Mouse (Mus musculus) hindbrain, embryonic 13.5 days (tissue): ENCODE results near the gene Fsip1. TPM values are rescaled to one million over a fixed set of nuclear protein-coding genes. Genes with fewer than 3 reads are reported as not detected.

Experiments
- ATAC-seq: fragments of 200-750 bp; cut with Nextera tagmentation; 2 replicates; pipeline ENCODE4 v1.8.0; 2017; ENCODE audit warnings: moderate TSS enrichment; ENCODE audit not compliant: low FRiP score
- H3K27ac ChIP-seq: fragments of 300-500 bp; sonication (generic); 2 replicates; pipeline ENCODE4 v1.5.1; 2015; ENCODE audit warnings: inconsistent platforms, mild to moderate bottlenecking, moderate library complexity
- H3K27me3 ChIP-seq: fragments of 300-500 bp; sonication (generic); 2 replicates; pipeline ENCODE4 v1.6.1; 2015; ENCODE audit warnings: mild to moderate bottlenecking, inconsistent platforms
- H3K36me3 ChIP-seq: fragments of 300-500 bp; sonication (generic); 2 replicates; pipeline ENCODE4 v1.6.1; 2015; ENCODE audit warnings: mild to moderate bottlenecking, inconsistent platforms
- H3K4me1 ChIP-seq: fragments of 300-500 bp; sonication (generic); replicated peaks from 2 replicates; pipeline ENCODE4 v1.6.1; 2015; ENCODE audit warnings: inconsistent platforms
- H3K4me2 ChIP-seq: fragments of 300-500 bp; sonication (generic); 2 replicates; pipeline ENCODE4 v1.6.1; 2015; ENCODE audit warnings: inconsistent platforms, mild to moderate bottlenecking, moderate library complexity
- H3K4me3 ChIP-seq: fragments of 300-500 bp; sonication (generic); 2 replicates; pipeline ENCODE4 v1.5.1; 2015; ENCODE audit warnings: mild to moderate bottlenecking, inconsistent platforms
- H3K9ac ChIP-seq: fragments of 300-500 bp; sonication (generic); 2 replicates; pipeline ENCODE4 v1.6.1; 2015; ENCODE audit warnings: mild to moderate bottlenecking, inconsistent platforms
- H3K9me3 ChIP-seq: fragments of 300-500 bp; sonication (generic); 2 replicates; pipeline ENCODE4 v1.6.1; 2016; ENCODE audit warnings: inconsistent platforms
- WGBS: fragments of 180-500 bp; shearing (Covaris S2); methylation state at CpG from one replicate; pipeline ENCODE4 v1.1.7; 2015; 5-methylcytosine and 5-hydroxymethylcytosine counted together
- polyA plus RNA-seq: library from polyadenylated mRNA; unstranded; fragments of >200 nt; fragmentation: Nextera tagmentation; extraction: Ambion mirVana; gene quantifications from 2 replicates; pipeline ENCODE4 v1.2.1, GENCODE M21; 2015

Fsip1 gene
- polyA plus RNA-seq, 1 experiment from 2014 or later = 3.2 TPM

DNA sequence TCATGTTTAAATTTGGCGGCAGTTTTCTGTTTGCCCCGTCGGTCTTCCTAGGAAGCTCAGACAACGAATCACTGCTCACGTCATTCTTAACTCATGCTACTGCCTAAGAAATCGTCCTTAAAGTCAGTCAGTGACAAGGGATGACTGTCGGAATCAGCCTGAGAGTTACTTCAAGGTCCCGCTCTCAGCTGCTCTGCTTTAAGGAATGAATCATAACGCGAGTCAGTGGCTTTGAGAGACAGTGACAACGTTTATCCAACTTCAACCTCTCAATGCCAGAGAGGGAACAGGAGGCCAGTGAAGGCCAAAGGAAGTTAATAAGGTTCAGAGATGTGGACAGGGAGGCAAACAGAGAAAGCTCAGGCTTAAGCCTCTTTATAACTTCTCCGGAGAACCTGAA, 7.8 kb downstream of the Fsip1 start:
- Histone ChIP-seq H3K4me3 (no peak overlapping the region), H3K36me3 (no peaks in the 10 kb centered on the region), H3K27me3 (no peaks in the 10 kb centered on the region), H3K4me1 (no peaks in the 10 kb centered on the region), H3K9ac (no peak overlapping the region), H3K4me2 (no peak overlapping the region), H3K27ac (no peak overlapping the region), H3K9me3 (no peaks in the 10 kb centered on the region)
- no peak for ATAC-seq
- WGBS = 78% methylated on average over 12 of the region's 12 CpGs

DNA sequence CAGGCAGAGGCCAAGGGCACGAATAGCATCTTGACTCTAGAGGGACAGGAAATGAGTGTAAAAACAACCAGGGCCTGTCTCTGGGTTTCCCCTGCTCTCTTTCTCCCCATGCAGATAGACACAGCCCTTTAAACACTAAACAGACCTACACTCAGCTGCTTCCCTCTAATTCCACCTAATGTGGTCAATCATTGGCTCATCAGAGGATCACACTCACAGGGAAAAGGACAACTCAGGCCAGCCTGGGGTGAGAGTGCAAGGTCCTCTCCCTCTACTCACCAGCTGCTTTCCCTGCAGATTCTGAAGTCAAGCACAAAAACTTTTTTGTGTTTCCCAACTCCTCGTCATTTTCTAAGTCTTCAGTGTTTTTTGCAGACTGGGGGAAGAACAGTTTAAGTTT, 8.8 kb downstream of the Fsip1 start:
- no peaks in the 10 kb centered on the region for H3K36me3 ChIP-seq
- no peak overlapping the region for H3K4me2 ChIP-seq
- 62% methylated on average over 2 of the region's 2 CpGs for WGBS
- no peak overlapping the region for H3K27ac ChIP-seq
- ATAC-seq = no peak
- H3K4me3 ChIP-seq = no peak overlapping the region
- H3K4me1 ChIP-seq = no peaks in the 10 kb centered on the region
- H3K9ac ChIP-seq = no peak overlapping the region
- H3K27me3 ChIP-seq = no peaks in the 10 kb centered on the region
- no peaks in the 10 kb centered on the region for H3K9me3 ChIP-seq

DNA sequence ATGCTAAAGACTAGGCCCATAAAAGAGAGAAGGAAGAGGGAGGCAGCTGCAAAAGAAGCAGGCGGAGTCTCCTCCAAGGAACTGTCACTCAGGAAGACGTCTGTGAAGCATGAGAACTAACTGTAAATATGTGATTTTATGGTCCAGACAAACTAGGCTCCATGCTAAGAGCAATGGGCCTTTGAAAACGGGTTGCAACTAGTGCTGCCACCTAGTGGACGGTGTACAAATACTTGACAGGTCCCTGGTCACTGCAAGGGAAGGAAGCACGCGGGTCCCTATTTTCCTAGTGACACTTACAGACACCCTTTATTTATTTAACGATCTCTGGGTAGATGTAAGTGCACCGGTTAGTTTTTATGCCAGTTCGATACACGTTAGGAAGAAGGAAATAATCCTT, 10.9 kb downstream of the Fsip1 start:
- ATAC-seq = 0 out of 2 replicates have a peak, but pooled peaks have one; percentile 59

DNA sequence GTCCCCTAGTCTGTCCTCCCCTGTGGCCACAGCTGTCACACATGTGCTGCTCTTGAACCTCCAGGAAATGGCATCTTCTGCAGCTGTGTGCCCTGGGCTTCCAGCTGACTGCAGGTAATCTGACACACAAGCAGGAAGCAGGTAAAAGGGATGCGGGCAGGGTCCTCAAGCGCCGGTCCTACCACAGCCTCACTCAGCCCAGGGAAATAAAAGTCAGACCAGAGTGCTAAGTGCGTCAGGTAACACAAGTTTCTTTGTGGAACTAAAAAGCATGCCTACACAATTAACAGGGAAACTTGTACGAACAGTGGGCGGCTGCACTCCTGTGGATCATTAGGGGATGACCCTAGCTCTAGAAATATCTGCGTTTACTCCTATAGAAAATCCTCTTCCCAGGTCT, 20.6 kb downstream of the Fsip1 start:
- WGBS = 84% methylated on average over 7 of the region's 7 CpGs
- Histone ChIP-seq H3K27me3 (no peaks in the 10 kb centered on the region), H3K4me2 (no peak overlapping the region), H3K4me1 (no peaks in the 10 kb centered on the region), H3K27ac (no peak overlapping the region), H3K4me3 (no peak overlapping the region), H3K36me3 (no peaks in the 10 kb centered on the region), H3K9ac (no peak overlapping the region), H3K9me3 (no peaks in the 10 kb centered on the region)
- no peak for ATAC-seq

More for the DNA sequence above, 10.9 kb downstream of the Fsip1 start:
- Histone ChIP-seq H3K4me2 (no peak overlapping the region), H3K9ac (no peak overlapping the region), H3K9me3 (no peaks in the 10 kb centered on the region), H3K27ac (no peak overlapping the region), H3K27me3 (no peaks in the 10 kb centered on the region), H3K36me3 (no peaks in the 10 kb centered on the region), H3K4me3 (no peak overlapping the region), H3K4me1 (no peaks in the 10 kb centered on the region)
- 16% methylated on average over 10 of the region's 10 CpGs for WGBS

DNA sequence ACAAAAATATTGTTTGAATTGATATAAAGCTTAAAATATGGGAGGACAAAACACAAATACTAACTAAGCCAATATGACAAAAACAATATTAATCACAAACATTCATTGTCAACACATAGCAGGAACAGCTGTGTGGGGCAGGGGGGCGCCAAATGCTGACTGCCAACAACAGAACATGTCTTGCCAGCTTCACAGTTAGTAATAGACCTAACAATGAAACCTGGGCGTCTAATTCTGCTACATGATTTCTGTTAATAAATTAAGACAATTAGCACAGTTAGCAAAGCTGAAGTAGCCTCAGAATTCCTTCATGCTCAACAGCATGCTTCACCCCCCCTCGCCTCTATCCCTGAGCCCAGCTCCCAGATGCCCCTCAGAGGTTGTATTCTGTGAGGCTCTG, 21.2 kb downstream of the Fsip1 start:
- H3K9ac ChIP-seq = no peak overlapping the region
- no peaks in the 10 kb centered on the region for H3K27me3 ChIP-seq
- no peak overlapping the region for H3K4me2 ChIP-seq
- no peak overlapping the region for H3K27ac ChIP-seq
- WGBS = 81% methylated on average over 3 of the region's 3 CpGs
- no peaks in the 10 kb centered on the region for H3K4me1 ChIP-seq
- H3K4me3 ChIP-seq = no peak overlapping the region
- no peaks in the 10 kb centered on the region for H3K9me3 ChIP-seq
- no peak for ATAC-seq
- H3K36me3 ChIP-seq = no peaks in the 10 kb centered on the region

DNA sequence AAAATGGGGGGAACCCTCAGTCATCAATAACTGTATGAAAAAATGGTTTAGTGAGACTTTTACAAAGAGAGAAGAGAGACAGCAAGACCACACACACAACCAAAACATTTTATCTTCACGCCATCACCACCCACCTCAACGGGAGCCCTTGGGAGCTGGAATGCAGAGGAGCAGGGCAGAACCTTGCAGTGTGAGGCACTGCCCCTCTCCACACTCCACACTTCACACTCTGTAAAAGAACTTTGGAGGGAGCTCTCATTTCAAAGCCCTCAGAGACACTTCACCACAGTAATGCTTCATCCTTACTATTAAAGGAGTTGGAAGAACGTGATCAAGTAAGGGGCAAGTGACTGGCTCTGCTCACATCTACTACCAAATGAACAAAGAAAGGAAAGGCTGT, 26.2 kb downstream of the Fsip1 start:
- Histone ChIP-seq H3K4me1 (no peaks in the 10 kb centered on the region), H3K36me3 (no peaks in the 10 kb centered on the region), H3K9me3 (no peaks in the 10 kb centered on the region), H3K9ac (no peak overlapping the region), H3K4me2 (no peak overlapping the region), H3K27me3 (no peaks in the 10 kb centered on the region), H3K4me3 (no peak overlapping the region), H3K27ac (no peak overlapping the region)
- no peak for ATAC-seq
- WGBS = 85% methylated on average over 3 of the region's 3 CpGs

DNA sequence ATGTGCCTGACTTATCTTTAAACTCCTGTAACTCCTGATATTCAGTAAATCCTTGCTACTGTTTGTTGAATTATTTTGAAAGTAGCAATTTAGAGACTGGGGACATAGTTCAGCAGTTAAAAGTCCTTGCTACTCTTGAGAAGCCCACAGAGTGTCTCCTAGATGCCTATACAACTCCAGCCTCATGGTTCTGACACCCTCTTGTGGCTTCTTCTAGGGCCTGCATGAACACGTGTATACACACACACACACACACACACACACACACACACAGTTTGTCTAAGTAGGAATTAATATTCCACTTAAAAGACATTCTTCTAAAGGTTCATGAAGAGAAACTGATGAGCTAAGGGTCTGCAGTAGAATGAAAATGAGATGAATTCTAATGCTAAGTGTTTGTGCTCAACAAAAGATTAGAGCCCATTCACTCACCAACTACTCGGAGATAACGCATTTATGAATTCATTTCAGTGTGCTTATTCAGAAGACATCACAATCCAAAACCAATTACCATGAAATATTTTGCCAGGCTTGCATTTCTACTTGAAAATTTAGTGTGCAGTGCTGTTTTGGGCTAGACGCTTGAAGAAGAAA, 28.2 kb downstream of the Fsip1 start:
- Histone ChIP-seq H3K9ac (no peak overlapping the region), H3K27me3 (no peaks in the 10 kb centered on the region), H3K4me2 (no peak overlapping the region), H3K36me3 (no peaks in the 10 kb centered on the region), H3K27ac (no peak overlapping the region), H3K4me3 (no peak overlapping the region), H3K9me3 (no peaks in the 10 kb centered on the region), H3K4me1 (0 out of 2 replicates have a peak, but pooled peaks cover 3% of the 10 kb centered on the region)
- ATAC-seq = no peak
- WGBS = 67% methylated on average over 4 of the region's 4 CpGs

DNA sequence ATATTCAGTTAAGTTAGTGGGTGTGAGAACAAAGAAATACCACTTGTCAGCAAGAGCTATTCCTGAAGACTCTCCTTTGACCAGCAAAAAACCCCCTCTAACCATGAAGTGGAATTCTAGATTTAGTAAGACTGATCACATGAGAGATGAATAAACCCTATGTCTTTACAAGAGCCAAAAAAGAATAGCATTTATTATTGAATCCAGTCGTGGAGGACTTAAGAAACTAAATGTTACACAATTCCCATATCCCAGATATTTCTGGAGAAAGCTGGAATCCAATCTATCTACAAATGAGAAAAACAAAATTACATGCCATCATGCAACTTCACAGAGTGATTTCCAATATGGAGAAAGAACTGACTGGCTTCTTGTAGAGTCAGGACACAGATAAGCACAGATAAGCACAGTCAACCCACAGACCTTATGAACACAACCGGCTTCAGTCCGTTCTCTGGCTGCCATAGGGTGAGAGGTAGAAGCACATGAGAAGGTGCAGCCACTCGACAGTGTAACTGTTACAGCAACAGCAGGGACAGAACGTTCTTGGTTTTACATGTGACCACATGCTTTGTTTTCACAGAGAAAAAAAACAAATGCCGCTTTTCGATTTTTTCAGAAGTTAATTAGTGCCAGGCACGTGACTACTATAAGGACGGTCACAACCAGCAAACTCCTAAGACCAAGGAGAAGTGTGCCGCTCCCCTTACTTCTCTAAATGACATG, 31.3 kb downstream of the Fsip1 start:
- no peaks in the 10 kb centered on the region for H3K9me3 ChIP-seq
- H3K36me3 ChIP-seq = no peaks in the 10 kb centered on the region
- H3K27me3 ChIP-seq = no peaks in the 10 kb centered on the region
- no peak for ATAC-seq
- 80% methylated on average over 10 of the region's 10 CpGs for WGBS
- H3K4me1 ChIP-seq = 0 out of 2 replicates have a peak, but pooled peaks cover 3% of the 10 kb centered on the region
- H3K4me3 ChIP-seq = no peak overlapping the region
- no peak overlapping the region for H3K27ac ChIP-seq
- no peak overlapping the region for H3K9ac ChIP-seq
- H3K4me2 ChIP-seq = no peak overlapping the region

DNA sequence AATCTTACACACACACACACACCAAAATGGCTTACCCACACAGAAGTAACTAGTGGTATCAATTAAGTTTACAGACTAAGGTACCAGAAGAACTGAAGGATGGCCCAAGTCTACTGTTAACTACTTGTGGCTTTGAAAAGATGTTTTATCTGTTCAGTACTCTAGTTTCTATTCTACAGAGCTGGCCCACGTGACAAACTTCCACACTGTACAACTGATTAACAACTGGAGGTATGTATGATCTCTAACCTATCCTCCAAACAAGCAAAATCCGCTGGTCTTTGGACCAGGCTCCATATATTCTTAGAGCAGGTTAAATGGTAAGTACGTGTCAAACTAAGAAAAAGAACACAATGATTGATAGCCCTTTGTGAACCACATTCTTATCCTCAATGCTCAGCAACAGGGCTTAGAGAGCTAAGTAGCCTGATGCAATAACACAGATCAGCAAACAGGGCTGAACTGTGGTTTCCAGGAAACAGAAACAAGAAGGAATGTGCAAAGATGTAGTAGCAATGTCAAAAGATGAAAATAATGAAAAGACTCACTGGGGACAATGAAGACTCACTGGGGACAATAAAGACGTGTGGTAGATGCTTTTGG, 38.7 kb downstream of the Fsip1 start:
- H3K4me2 ChIP-seq = no peak overlapping the region
- WGBS = 15% methylated on average over 4 of the region's 4 CpGs

DNA sequence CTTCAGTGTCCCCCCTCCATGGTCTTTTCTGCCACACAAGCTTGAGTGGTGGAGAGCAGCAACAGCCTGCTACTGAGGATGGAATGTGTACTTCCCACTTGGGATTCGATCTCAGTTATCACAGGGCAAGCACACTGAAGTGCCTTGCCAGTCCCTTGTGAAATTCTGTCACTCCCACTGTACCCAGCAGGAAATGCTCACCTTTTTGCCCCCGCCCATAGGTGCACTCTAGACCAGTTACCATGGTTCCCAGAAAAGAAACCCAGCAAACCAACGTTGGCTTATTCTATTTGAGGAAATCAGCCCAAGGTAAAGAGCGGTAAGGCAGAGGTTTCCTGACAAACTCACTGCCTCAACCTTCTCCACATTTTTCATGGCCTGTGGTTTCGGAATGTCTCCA, 47.1 kb downstream of the Fsip1 start:
- ATAC-seq = no peak
- no peak overlapping the region for H3K4me2 ChIP-seq
- H3K27me3 ChIP-seq = 0 out of 2 replicates have a peak, but pooled peaks cover 6% of the 10 kb centered on the region
- WGBS = 85% methylated on average over 5 of the region's 5 CpGs
- H3K36me3 ChIP-seq = no peaks in the 10 kb centered on the region
- H3K9me3 ChIP-seq = no peaks in the 10 kb centered on the region
- H3K4me3 ChIP-seq = no peak overlapping the region
- H3K9ac ChIP-seq = no peak overlapping the region
- no peak overlapping the region for H3K27ac ChIP-seq
- H3K4me1 ChIP-seq = peaks cover 18% of the 10 kb centered on the region

More for the DNA sequence above, 38.7 kb downstream of the Fsip1 start:
- H3K36me3 ChIP-seq = no peaks in the 10 kb centered on the region
- 0 out of 2 replicates have a peak, but pooled peaks cover 4% of the 10 kb centered on the region for H3K4me1 ChIP-seq
- ATAC-seq = no peak
- H3K27ac ChIP-seq = no peak overlapping the region
- H3K27me3 ChIP-seq = no peaks in the 10 kb centered on the region
- no peaks in the 10 kb centered on the region for H3K9me3 ChIP-seq
- no peak overlapping the region for H3K9ac ChIP-seq
- H3K4me3 ChIP-seq = no peak overlapping the region

DNA sequence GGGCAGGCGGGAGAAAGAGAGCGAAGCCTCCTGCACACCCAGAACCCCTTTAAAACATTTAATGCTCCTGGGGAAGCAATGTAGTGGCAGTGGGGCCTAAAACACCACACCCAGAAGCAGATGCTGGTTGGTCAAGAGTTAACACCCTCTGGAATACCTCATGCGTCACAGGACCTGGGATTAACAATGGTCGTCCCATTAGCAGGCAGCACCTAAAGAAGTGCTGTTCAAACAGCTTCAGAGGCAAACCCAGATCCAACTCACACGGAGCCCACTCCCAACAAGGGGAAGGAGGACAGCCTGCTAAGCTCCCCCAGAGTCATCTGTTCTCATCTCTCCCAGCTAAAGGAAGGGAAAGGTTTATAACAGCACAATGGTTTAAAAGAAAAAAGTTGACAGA, 48.1 kb downstream of the Fsip1 start:
- Histone ChIP-seq H3K27ac (no peak overlapping the region), H3K4me2 (no peak overlapping the region), H3K27me3 (0 out of 2 replicates have a peak, but pooled peaks cover 6% of the 10 kb centered on the region), H3K4me1 (peaks cover 28% of the 10 kb centered on the region), H3K4me3 (no peak overlapping the region), H3K9me3 (no peaks in the 10 kb centered on the region), H3K9ac (no peak overlapping the region), H3K36me3 (no peaks in the 10 kb centered on the region)
- 30% methylated on average over 5 of the region's 5 CpGs for WGBS
- ATAC-seq = no peak

DNA sequence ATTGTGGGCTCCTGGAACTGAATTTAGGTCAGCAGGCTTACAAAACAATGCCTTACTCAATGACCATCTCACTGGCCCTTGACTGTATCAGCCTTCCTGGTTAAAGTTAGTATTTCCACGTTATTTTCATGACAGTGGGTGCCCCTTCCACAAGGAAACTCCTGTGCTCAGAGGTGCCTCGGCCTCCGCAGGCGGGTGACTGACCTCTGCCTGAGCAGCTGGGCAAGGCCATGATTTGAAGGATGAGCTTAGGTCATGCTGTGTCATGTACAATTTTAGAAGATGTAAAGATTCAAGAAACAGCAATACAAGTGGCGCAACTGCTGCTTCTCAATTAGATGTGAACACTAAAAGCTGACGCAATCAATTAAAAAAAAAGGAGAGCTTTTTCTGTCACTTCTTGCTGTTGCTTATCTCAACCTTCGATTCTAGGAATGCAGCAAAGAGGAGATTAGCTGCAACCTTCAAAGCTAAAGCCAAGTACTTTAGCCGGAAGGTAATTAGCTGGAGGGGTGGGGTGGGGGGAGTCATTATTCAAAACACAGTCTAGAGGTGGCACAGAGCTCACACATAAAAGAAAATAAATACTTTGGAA, 50.7 kb downstream of the Fsip1 start:
- WGBS = 37% methylated on average over 8 of the region's 8 CpGs
- H3K9me3 ChIP-seq = no peaks in the 10 kb centered on the region
- 0 out of 2 replicates have a peak, but pooled peaks cover 10% of the 10 kb centered on the region for H3K27me3 ChIP-seq
- H3K4me2 ChIP-seq = no peak overlapping the region
- no peak overlapping the region for H3K9ac ChIP-seq
- H3K4me1 ChIP-seq = peaks cover 48% of the 10 kb centered on the region
- no peak for ATAC-seq
- no peak overlapping the region for H3K4me3 ChIP-seq
- no peak overlapping the region for H3K27ac ChIP-seq
- H3K36me3 ChIP-seq = no peaks in the 10 kb centered on the region
